Mouse (Mus musculus) liver, embryonic 15.5 days (tissue): ENCODE measurements around the gene Hnrnpul1. TPM values are rescaled to one million over a fixed set of nuclear protein-coding genes. Genes with fewer than 3 reads are reported as not detected.

Experiments
- ATAC-seq: fragments of 200-750 bp; cut with Nextera tagmentation; 2 replicates; pipeline ENCODE4 v1.8.0; 2017; ENCODE audit warnings: moderate number of reproducible peaks, mild to moderate bottlenecking, moderate library complexity; ENCODE audit not compliant: insufficient read depth
- H3K27ac ChIP-seq: fragments of 300-500 bp; sonication (generic); replicated peaks from 2 replicates; pipeline ENCODE4 v1.5.1; 2015; ENCODE audit warnings: mild to moderate bottlenecking, inconsistent platforms
- H3K27me3 ChIP-seq: fragments of 300-500 bp; sonication (generic); 2 replicates; pipeline ENCODE4 v1.6.1; 2015; ENCODE audit warnings: mild to moderate bottlenecking, inconsistent platforms
- H3K36me3 ChIP-seq: fragments of 300-500 bp; sonication (generic); replicated peaks from 2 replicates; pipeline ENCODE4 v1.6.1; 2015; ENCODE audit warnings: moderate library complexity, mild to moderate bottlenecking, inconsistent platforms
- H3K4me1 ChIP-seq: fragments of 300-500 bp; sonication (generic); replicated peaks from 2 replicates; pipeline ENCODE4 v1.6.1; 2015; ENCODE audit warnings: inconsistent platforms
- H3K4me2 ChIP-seq: fragments of 300-500 bp; sonication (generic); 2 replicates; pipeline ENCODE4 v1.6.1; 2015; ENCODE audit warnings: moderate library complexity, mild to moderate bottlenecking, inconsistent platforms
- H3K4me3 ChIP-seq: fragments of 300-500 bp; sonication (generic); replicated peaks from 2 replicates; pipeline ENCODE4 v1.5.1; 2015; ENCODE audit warnings: mild to moderate bottlenecking, inconsistent platforms
- H3K9ac ChIP-seq: fragments of 300-500 bp; sonication (generic); 2 replicates; pipeline ENCODE4 v1.6.1; 2015; ENCODE audit warnings: moderate library complexity, mild to moderate bottlenecking, inconsistent platforms
- H3K9me3 ChIP-seq: fragments of 300-500 bp; sonication (generic); replicated peaks from 2 replicates; pipeline ENCODE4 v1.6.1; 2016; ENCODE audit warnings: inconsistent platforms
- WGBS: fragments of 180-500 bp; shearing (Covaris S2); methylation state at CpG from one replicate; pipeline ENCODE4 v1.1.7; 2015; ENCODE audit warnings: mixed read lengths; ENCODE audit not compliant: insufficient replicate concordance; 5-methylcytosine and 5-hydroxymethylcytosine counted together
- polyA plus RNA-seq: library from polyadenylated mRNA; unstranded; fragments of >200 nt; fragmentation: Nextera tagmentation; extraction: Ambion mirVana; gene quantifications from 2 replicates; pipeline ENCODE4 v1.2.1, GENCODE M21; 2015

Gene Hnrnpul1
- polyA plus RNA-seq, 1 experiment from 2014 or later: 28.0 TPM

DNA sequence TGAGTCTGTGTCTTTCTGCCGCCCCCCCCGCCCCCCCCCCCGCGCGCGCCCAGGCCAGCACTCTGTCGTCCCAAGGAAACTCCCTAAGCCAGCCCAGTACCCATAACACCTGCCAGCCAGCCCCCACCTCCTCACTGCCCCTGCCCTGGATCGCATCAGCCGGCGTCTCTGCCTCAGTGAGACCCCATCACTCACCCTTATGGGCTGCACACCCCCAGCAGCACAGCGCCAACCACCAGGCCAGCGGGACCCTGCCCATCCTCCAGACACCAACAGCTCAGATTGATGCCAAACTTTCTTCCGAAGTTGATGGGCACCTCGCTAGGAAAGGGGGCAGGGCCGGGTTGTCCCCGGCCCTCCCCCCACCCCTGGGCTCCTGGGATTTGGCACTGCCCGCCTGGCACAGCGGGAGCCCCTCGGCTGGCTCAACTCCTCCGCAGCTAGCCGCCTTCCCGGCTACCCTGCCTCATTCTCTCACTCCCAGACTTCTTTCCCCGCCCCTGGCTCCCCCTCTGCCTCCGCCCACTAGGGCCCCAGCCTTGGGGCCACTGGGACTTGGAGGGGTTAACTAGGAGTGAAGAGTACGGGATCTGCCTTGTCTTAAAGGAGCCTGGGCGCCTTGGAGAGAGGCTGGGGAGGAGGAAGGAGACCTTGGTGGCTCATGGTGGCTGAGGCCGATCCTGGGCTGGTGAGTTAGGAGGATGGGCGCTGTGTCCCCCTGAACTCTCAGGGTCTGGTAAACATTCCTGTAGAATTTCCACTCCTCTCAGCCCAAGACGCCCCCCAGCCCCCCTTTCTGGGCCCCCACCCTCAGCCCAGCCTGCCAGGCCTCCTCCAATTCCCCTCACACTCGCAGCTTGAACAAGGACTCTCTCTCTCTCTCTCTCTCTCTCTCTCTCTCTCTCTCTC lies 33.9 kb upstream of the Hnrnpul1 start, which contains the start of gene Axl:
Axl (minus strand) TSS at position 486 of the 909 bp plus-strand sequence.
- ATAC-seq: peak; percentile 27; the same call in 1 of the 2 replicates
- Histone ChIP-seq H3K36me3 (no peaks in the 10 kb centered on the region), H3K4me2 (peak within 1 kb of the TSS; percentile 39), H3K27me3 (peaks cover 21% of the 10 kb centered on the region; the same call in 1 of the 2 replicates), H3K27ac (no peak within 1 kb of the TSS), H3K4me1 (peaks cover 10% of the 10 kb centered on the region; the same call in 1 of the 2 replicates), H3K9me3 (no peaks in the 10 kb centered on the region), H3K4me3 (peak within 1 kb of the TSS; percentile 40), H3K9ac (no peak within 1 kb of the TSS)
- 3% methylated on average over 29 of the region's 30 CpGs for WGBS

DNA sequence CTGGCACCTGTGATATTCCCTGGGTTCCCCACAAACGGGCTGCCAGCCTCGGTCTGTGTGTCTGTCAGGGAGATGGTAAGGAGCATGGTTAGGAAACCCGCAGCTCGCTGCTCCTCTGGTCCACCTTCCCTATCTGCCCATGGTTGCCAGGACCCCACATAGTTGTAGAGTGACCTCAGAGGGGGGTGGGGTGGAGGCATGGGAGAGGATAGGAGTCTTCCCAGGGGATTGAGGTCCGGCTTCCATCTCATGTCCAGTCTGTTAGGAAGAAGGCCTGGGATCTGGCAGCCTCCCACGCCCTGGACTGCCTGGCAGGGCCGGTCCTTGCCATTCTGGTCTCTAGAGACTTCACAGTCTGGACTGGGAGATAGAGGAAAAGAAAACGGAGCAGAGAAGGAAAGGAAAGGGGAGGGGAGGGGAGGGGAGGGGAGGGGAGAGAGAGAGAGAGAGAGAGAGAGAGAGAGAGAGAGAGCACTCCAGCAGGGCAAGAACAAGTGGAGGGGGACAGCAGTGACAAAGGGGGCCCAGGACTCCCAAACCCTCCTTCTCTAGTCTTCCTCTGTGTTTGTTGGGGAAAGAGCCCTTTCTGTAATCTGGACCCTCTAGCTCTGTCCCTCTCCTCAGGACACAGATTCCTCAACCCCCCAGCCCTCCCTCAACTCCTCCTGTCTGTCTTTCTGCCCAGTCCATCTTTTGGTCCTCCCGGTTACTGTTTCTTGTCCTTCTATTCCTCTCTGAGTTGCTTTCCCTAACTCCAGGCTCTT lies 33.1 kb upstream of the Hnrnpul1 start:
- WGBS: 36% methylated on average over 9 of the region's 9 CpGs
- no peaks in the 10 kb centered on the region for H3K9me3 ChIP-seq
- peak overlapping the region; percentile 40; the same call in 1 of the 2 replicates for H3K4me3 ChIP-seq
- no peak for ATAC-seq
- H3K4me1 ChIP-seq: peaks cover 10% of the 10 kb centered on the region; the same call in 1 of the 2 replicates
- no peaks in the 10 kb centered on the region for H3K36me3 ChIP-seq
- 0 out of 2 replicates have a peak overlapping the region, but pooled peaks have one; percentile 39 for H3K4me2 ChIP-seq
- no peak overlapping the region for H3K9ac ChIP-seq
- no peak overlapping the region for H3K27ac ChIP-seq
- peaks cover 21% of the 10 kb centered on the region; the same call in 1 of the 2 replicates for H3K27me3 ChIP-seq

DNA sequence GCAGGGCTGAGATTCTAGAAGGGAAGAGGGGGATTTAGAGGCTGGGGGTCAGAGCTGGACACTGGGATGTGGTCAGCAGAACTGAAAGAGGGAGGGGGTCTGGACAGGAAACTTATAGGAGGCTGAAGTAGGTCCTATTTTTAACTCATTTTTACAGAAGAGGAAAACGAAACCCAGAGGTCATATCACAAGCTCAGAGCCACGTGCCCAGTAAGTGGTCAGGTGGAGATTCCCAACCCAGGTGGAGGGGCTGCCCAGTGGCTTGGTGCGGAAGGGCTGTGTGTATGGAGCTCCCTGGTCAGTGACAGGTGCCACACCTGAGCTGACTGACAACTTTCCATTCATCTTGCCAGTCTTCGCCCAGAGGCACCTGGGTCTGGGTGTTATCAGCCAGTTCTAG lies 32.4 kb upstream of the Hnrnpul1 start:
- 33% methylated on average over 4 of the region's 4 CpGs for WGBS
- Histone ChIP-seq H3K27ac (no peak overlapping the region), H3K36me3 (no peaks in the 10 kb centered on the region), H3K4me3 (no peak overlapping the region), H3K9ac (no peak overlapping the region), H3K9me3 (no peaks in the 10 kb centered on the region), H3K4me1 (peaks cover 15% of the 10 kb centered on the region), H3K27me3 (peaks cover 21% of the 10 kb centered on the region; the same call in 1 of the 2 replicates), H3K4me2 (no peak overlapping the region)
- no peak for ATAC-seq

DNA sequence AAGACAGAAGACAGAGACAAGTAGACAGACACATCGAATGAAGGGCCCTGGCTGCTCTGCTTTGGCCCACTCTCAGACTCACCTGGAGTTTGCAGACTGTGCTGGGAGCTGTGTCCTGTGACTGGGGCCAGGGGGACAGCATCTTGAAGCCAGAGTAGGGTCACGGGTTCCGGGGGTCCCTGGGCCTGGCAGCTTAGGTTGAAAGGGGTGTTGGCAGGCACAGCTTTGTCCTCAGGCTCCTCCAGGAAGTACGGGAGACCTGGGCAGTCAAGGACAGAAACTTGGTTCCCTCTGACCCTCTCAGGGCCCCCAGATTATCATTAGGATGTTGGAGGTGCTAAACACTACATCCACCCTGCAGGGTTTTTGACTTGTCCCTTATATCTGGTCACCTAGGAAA lies 31.2 kb upstream of the Hnrnpul1 start:
- ATAC-seq: no peak
- Histone ChIP-seq H3K4me1 (peaks cover 27% of the 10 kb centered on the region), H3K27ac (no peak overlapping the region), H3K36me3 (no peaks in the 10 kb centered on the region), H3K4me2 (no peak overlapping the region), H3K4me3 (no peak overlapping the region), H3K9me3 (no peaks in the 10 kb centered on the region), H3K27me3 (peaks cover 21% of the 10 kb centered on the region; the same call in 1 of the 2 replicates), H3K9ac (no peak overlapping the region)
- 56% methylated on average over 4 of the region's 4 CpGs for WGBS

DNA sequence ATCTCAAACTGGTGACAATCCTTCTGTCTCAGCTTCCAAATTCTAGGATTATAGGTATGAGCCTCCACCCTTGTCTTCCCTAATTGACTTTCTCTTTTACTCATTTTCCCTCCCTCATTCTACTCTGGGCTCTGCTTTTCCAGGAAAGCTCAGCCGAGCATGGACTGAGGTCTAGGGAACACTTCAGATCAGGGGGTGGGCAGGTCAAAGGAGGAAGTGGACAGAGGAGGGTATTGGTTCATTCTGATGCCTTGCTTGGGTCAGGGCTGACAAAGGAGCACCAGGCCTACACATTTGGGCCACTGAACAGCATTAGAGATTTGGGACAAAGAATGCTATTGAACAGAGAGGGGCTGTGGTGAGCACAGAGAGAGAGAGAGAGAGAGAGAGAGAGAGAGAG lies 30.3 kb upstream of the Hnrnpul1 start:
- WGBS: 31% methylated on average over 1 of the region's 1 CpGs
- no peak overlapping the region for H3K4me3 ChIP-seq
- H3K9me3 ChIP-seq: no peaks in the 10 kb centered on the region
- ATAC-seq: no peak
- no peak overlapping the region for H3K27ac ChIP-seq
- peaks cover 21% of the 10 kb centered on the region; the same call in 1 of the 2 replicates for H3K27me3 ChIP-seq
- no peak overlapping the region for H3K9ac ChIP-seq
- no peaks in the 10 kb centered on the region for H3K36me3 ChIP-seq
- H3K4me1 ChIP-seq: peaks cover 20% of the 10 kb centered on the region
- no peak overlapping the region for H3K4me2 ChIP-seq

DNA sequence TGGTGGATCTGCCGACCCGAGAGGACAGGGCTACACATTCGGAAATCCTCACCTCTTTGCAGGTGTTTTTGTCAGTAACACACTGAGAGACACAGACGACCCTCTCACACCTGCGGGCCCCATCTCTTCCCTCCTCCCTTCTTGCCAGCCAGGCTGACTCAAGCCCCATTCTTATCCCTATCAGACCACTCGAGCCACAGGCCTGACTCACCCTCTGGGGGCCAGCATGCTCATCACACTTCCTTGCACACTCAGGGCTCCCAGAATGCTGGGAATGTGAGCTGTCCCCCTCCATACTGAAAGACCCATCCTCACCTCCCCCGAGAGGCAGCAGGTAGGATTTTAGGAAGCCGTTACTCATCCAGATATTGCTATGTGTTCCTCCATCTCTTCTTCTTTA lies 29.2 kb upstream of the Hnrnpul1 start:
- Histone ChIP-seq H3K36me3 (no peaks in the 10 kb centered on the region), H3K9me3 (no peaks in the 10 kb centered on the region), H3K27ac (no peak overlapping the region), H3K4me3 (no peak overlapping the region), H3K4me2 (no peak overlapping the region), H3K27me3 (peaks cover 20% of the 10 kb centered on the region; the same call in 1 of the 2 replicates), H3K4me1 (peaks cover 25% of the 10 kb centered on the region), H3K9ac (no peak overlapping the region)
- no peak for ATAC-seq
- WGBS: 49% methylated on average over 8 of the region's 8 CpGs

DNA sequence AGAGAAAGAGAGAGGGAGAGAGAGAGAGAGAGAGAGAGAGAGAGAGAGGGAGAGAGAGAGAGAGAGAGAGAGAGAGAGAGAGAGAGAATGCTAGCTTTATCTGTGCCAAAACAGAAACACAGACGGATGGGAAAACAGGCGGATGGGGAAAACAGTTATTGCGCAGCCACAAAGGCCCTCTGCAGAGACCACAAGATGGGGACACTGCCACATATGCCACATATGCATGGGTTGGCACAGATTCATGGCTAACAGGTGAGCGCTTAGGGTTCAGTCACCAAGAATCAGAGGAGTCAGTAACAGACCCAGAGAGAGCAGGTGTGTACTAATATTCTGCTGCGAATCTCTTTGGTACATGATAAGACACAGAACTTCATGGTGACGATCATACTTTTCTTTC lies 28.2 kb upstream of the Hnrnpul1 start:
- Histone ChIP-seq H3K36me3 (no peaks in the 10 kb centered on the region), H3K4me3 (no peak overlapping the region), H3K9ac (no peak overlapping the region), H3K4me1 (peaks cover 21% of the 10 kb centered on the region), H3K27ac (no peak overlapping the region), H3K27me3 (peaks cover 11% of the 10 kb centered on the region; the same call in 1 of the 2 replicates), H3K9me3 (no peaks in the 10 kb centered on the region), H3K4me2 (no peak overlapping the region)
- ATAC-seq: no peak
- 30% methylated on average over 6 of the region's 6 CpGs for WGBS

DNA sequence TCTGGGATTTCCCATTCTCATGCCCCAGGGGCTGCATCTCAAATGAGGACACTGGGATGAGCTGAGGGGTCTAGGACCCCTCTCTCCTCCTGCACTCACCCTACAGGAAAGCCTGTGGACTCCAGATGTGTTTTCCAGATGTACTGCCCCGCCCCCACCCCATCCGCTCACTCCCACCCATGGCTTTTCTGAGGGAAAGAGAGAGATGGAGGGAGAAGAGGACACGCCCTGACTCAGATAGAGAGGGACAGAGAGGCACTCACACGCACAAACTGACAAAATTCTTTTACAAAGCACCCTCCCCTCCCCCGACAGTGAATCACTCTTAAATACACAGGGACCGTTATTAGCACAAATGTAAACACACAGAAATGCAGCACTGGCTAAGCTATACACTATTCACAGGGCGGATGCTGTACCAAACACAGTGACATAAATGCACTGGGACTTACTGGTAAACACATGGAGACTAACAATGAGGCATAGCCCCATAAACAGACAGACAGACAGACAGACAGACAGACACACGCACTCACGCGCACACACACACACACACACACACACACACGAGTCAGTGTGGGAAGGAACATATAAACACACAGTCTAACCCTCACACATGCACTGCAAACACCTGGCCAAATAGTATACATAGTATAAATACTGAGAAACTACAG lies 27.5 kb upstream of the Hnrnpul1 start:
- WGBS: 31% methylated on average over 11 of the region's 11 CpGs
- H3K4me1 ChIP-seq: peaks cover 21% of the 10 kb centered on the region
- H3K9ac ChIP-seq: no peak overlapping the region
- no peak overlapping the region for H3K27ac ChIP-seq
- H3K4me2 ChIP-seq: peak overlapping the region; percentile 65
- H3K4me3 ChIP-seq: 0 out of 2 replicates have a peak overlapping the region, but pooled peaks have one; percentile 32
- peak; percentile 22; the same call in 1 of the 2 replicates for ATAC-seq
- no peaks in the 10 kb centered on the region for H3K36me3 ChIP-seq
- no peaks in the 10 kb centered on the region for H3K9me3 ChIP-seq
- 0 out of 2 replicates have a peak, but pooled peaks cover 5% of the 10 kb centered on the region for H3K27me3 ChIP-seq

DNA sequence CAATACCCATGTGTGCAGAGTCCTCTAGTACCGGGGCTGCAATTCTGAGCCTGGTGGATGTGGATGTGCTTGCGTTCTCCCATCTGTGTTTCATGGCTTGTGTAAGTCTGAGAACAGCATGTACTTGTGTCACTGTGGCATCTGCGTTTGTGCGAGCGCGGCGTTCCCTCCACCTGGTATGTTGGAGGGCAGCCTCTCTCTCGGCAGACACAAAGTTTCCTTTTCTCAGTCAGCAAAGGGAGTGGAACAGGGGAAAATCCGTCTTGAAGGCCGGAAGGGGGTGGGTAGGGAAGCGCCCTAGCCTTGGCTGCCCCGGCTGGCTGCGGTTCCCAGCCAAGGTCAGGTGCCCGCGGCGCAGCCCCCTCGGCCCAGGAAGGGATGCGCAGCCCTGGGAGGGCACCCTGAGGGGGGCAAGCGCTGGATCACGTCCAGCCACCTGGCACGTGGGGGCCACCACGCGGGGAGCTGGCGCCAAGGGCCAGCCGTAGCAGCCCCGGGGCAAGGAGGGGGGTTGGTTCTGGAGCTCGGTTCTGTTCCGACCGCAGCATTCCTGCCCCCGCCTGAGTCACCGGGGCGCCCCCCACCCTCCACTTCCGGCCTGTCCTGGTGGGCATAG lies 26.9 kb upstream of the Hnrnpul1 start:
- no peaks in the 10 kb centered on the region for H3K27me3 ChIP-seq
- peaks cover 21% of the 10 kb centered on the region for H3K4me1 ChIP-seq
- 7% methylated on average over 33 of the region's 33 CpGs for WGBS
- H3K9ac ChIP-seq: no peak overlapping the region
- no peaks in the 10 kb centered on the region for H3K36me3 ChIP-seq
- no peak overlapping the region for H3K27ac ChIP-seq
- H3K4me3 ChIP-seq: peak overlapping the region; percentile 32
- H3K9me3 ChIP-seq: no peaks in the 10 kb centered on the region
- peak overlapping the region; percentile 65 for H3K4me2 ChIP-seq
- no peak for ATAC-seq

DNA sequence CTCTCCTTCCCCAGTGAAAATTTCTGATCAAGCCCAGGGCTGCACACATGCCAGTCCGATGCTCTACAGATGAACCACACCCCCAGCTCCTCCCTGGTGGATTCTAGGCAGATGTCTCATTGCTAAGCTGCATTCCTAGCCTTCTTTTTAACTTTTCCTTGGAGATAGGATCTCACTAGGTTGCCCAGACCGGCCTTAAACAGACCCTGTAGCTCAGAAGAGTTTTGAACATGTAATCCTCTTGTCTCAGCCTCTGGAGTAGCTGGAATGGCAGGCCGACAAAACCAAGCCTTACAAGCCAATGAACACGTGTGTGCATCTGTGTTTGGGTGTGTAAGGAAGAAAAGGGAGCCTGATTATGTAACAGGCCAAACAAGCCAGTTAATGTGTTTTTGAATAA lies 26.2 kb upstream of the Hnrnpul1 start:
- Histone ChIP-seq H3K9me3 (no peaks in the 10 kb centered on the region), H3K9ac (no peak overlapping the region), H3K36me3 (no peaks in the 10 kb centered on the region), H3K27me3 (no peaks in the 10 kb centered on the region), H3K4me3 (no peak overlapping the region), H3K27ac (no peak overlapping the region), H3K4me2 (no peak overlapping the region), H3K4me1 (peaks cover 21% of the 10 kb centered on the region)
- no peak for ATAC-seq
- 32% methylated on average over 4 of the region's 4 CpGs for WGBS
